Mouse (Mus musculus): ENCODE measurements at regions not wholly inside any gene's neighbourhood (a gene's known extent, or its start where the extent isn't known, plus 50 kb on each side); places are given as distances from the start of the nearest gene placed in this dataset.
"Not testable (repeated sequence)": the region's sequence is repeated elsewhere in the genome, so short reads cannot be mapped to it uniquely, and the experiment has no call there.

- no peak for DNase-seq (ENCODE audit: extremely low read depth, insufficient read length, low spot score)
Measured at GRCm38 (mm10) chr16:30190351-30190750, 76.9 kb downstream of the Cpn2 start.

GRCm38 (mm10) chr16:30190935-30191514, 76.3 kb downstream of the Cpn2 start:
- DNase-seq (ENCODE audit: extremely low read depth, insufficient read length, low spot score), result no peak

- DNase-seq (ENCODE audit: extremely low read depth, insufficient read length, low spot score), result no peak
Measured at GRCm38 (mm10) chr16:30193294-30194261, 73.7 kb downstream of the Cpn2 start.

GRCm38 (mm10) chr16:30194836-30195235, 72.5 kb downstream of the Cpn2 start:
- no peak for DNase-seq (ENCODE audit: extremely low read depth, insufficient read length, low spot score)

GRCm38 (mm10) chr16:30195859-30196258, 71.4 kb downstream of the Cpn2 start:
- not testable (repeated sequence) for DNase-seq (ENCODE audit: extremely low read depth, insufficient read length, low spot score)

- no peak for DNase-seq (ENCODE audit: extremely low read depth, insufficient read length, low spot score)
Measured at GRCm38 (mm10) chr16:30197351-30197750, 69.9 kb downstream of the Cpn2 start.

GRCm38 (mm10) chr16:30199836-30200235, 67.5 kb downstream of the Cpn2 start:
- DNase-seq (ENCODE audit: extremely low read depth, insufficient read length, low spot score), result no peak

GRCm38 (mm10) chr16:30204144-30204543, 63.2 kb downstream of the Cpn2 start:
- no peak for DNase-seq (ENCODE audit: extremely low read depth, insufficient read length, low spot score)

- no peak for DNase-seq (ENCODE audit: extremely low read depth, insufficient read length, low spot score)
Measured at GRCm38 (mm10) chr16:30205314-30205815, 61.9 kb downstream of the Cpn2 start.

GRCm38 (mm10) chr16:30205816-30206356, 61.4 kb downstream of the Cpn2 start:
- DNase-seq (ENCODE audit: extremely low read depth, insufficient read length, low spot score), result no peak
